Mouse (Mus musculus) kidney, postnatal 14 days (tissue): ENCODE measurements around the gene Eras.
"Not testable (repeated sequence)": the region's sequence is repeated elsewhere in the genome, so short reads cannot be mapped to it uniquely, and the experiment has no call there.

Experiments used
- DNase-seq: peaks from one replicate; pipeline ENCODE4 v3.0.0; 2022; ENCODE audit warnings: mixed read lengths

The Eras gene

GRCm38 (mm10) chrX:7909242-7909641 lies 19.2 kb downstream of the Eras start, which contains the start of gene Gm10490:
Gene Gm10490 (plus strand): TSS chrX:7909542.
- not testable (repeated sequence) for DNase-seq

GRCm38 (mm10) chrX:7907735-7908134 lies 20.7 kb downstream of the Eras start, which contains the start of gene Gm10491:
Gene Gm10491 (minus strand): TSS chrX:7907835.
- DNase-seq: no peak

GRCm38 (mm10) chrX:7904441-7904840 lies 24.0 kb downstream of the Eras start:
- no peak for DNase-seq

- peak; percentile 93 for DNase-seq
Observed at GRCm38 (mm10) chrX:7898880-7899874, 29.2 kb downstream of the Eras start, which contains the start of the genes Pqbp1 and Timm17b. Gene Pqbp1 (minus strand): TSS chrX:7899269. Gene Timm17b (plus strand): TSS chrX:7899357.

- no peak for DNase-seq
Observed at GRCm38 (mm10) chrX:7898211-7898610, 30.2 kb downstream of the Eras start.

GRCm38 (mm10) chrX:7883841-7884567 lies 44.4 kb downstream of the Eras start, which contains the start of gene Slc35a2:
Gene Slc35a2 (plus strand): TSS chrX:7884028.
- DNase-seq: peak; percentile 90

GRCm38 (mm10) chrX:7879819-7880218 lies 48.6 kb downstream of the Eras start:
- peak; percentile 70 for DNase-seq

- no peak for DNase-seq
Observed at GRCm38 (mm10) chrX:7878495-7878894, 49.9 kb downstream of the Eras start.

- peak; percentile 88 for DNase-seq
Observed at GRCm38 (mm10) chrX:7878007-7878419, 50.4 kb downstream of the Eras start, which contains the start of gene Pim2. Gene Pim2 (plus strand): TSS chrX:7878262.
